Mouse (Mus musculus): ENCODE results near the gene Sult3a2. TPM values are rescaled to one million over a fixed set of nuclear protein-coding genes. Genes with fewer than 3 reads are reported as not detected.

Sult3a2 gene
- polyA plus RNA-seq, 1 experiment, result not detected

GRCm38 (mm10) chr10:33732409-33733185 is 53.9 kb downstream of the Sult3a2 start:
- TF ChIP-seq POLR2A (IDR thresholded peaks at IDR 0.05; ENCODE audit: extremely low read depth, insufficient read depth, low read length) (no peak), CTCF (IDR thresholded peaks at IDR 0.05; ENCODE audit: extremely low read depth, insufficient read depth, low read length) (no peak)
- H3K27ac ChIP-seq (ENCODE audit: insufficient read depth, low read length), result no peak overlapping the region
- no peaks in the 10 kb centered on the region for H3K4me1 ChIP-seq (ENCODE audit: control insufficient read depth, insufficient read depth, low read length)
- no peak overlapping the region for H3K4me3 ChIP-seq (ENCODE audit: insufficient read depth, low read length)

- Histone ChIP-seq H3K27ac (ENCODE audit: insufficient read depth, low read length) (no peak overlapping the region), H3K4me1 (ENCODE audit: control insufficient read depth, insufficient read depth, low read length) (no peaks in the 10 kb centered on the region), H3K4me3 (ENCODE audit: insufficient read depth, low read length) (no peak overlapping the region)
- TF ChIP-seq CTCF (IDR thresholded peaks at IDR 0.05; ENCODE audit: extremely low read depth, insufficient read depth, low read length) (no peak), POLR2A (IDR thresholded peaks at IDR 0.05; ENCODE audit: extremely low read depth, insufficient read depth, low read length) (no peak)
These were observed 62.7 kb downstream of the Sult3a2 start for GRCm38 (mm10) chr10:33723764-33724163.

GRCm38 (mm10) chr10:33721827-33722438 is 64.6 kb downstream of the Sult3a2 start:
- Histone ChIP-seq H3K4me1 (ENCODE audit: control insufficient read depth, insufficient read depth, low read length) (no peaks in the 10 kb centered on the region), H3K4me3 (ENCODE audit: insufficient read depth, low read length) (no peak overlapping the region), H3K27ac (ENCODE audit: insufficient read depth, low read length) (no peak overlapping the region)
- no peak for TF ChIP-seq POLR2A (IDR thresholded peaks at IDR 0.05; ENCODE audit: extremely low read depth, insufficient read depth, low read length)
- no peak for TF ChIP-seq CTCF (IDR thresholded peaks at IDR 0.05; ENCODE audit: extremely low read depth, insufficient read depth, low read length)

Other genes with a start within 250 kb of the Sult3a2 start
- 30.7 and 34.8 TPM in 2 replicates for gene Clvs2, start 161.9 kb downstream of the Sult3a2 start, polyA plus RNA-seq (2012; rRNA removed)
- gene Sult3a1, start 71.0 kb upstream of the Sult3a2 start, polyA plus RNA-seq (2012; rRNA removed), result 0.10 TPM in 1 of 2 replicates, not detected in the other
- 0.49 and 1.0 TPM in 2 replicates for gene Rsph4a, start 118.4 kb upstream of the Sult3a2 start, polyA plus RNA-seq (2012; rRNA removed)
- 7.6 and 8.0 TPM in 2 replicates for gene Zup1, start 164.6 kb upstream of the Sult3a2 start, polyA plus RNA-seq (2012; rRNA removed)
- 65.8 and 72.3 TPM in 2 replicates for gene Rwdd1, start 232.9 kb upstream of the Sult3a2 start, polyA plus RNA-seq (2012; rRNA removed)